ENCODE assay signal across 15 mouse cellular contexts in genomic region chr11:3902516-3902915, GRCm38 (mm10). TPM values are rescaled to one million over a fixed set of nuclear protein-coding genes. Genes with fewer than 3 reads are reported as not detected.
DNase-seq lines count a peak whose midpoint lies in the region; ATAC-seq and TF ChIP-seq lines count a peak whose summit lies in the region.
"Had no signal": no experiment of that assay in that cellular context is flagged by ENCODE, and none has a peak within 500 bp of the region (broad histone marks: within the 10 kb centered on the region; RNA-seq: fewer than 3 reads in every experiment).

No protein-coding gene starts in this region.

- no peaks in the 10 kb centered on the region for H3K36me3 ChIP-seq in heart, adult 2 months (ENCODE audit: control insufficient read depth, insufficient read depth, low read length)
- H3K36me3 ChIP-seq in heart, embryonic 11.5 days (ENCODE audit: control insufficient read depth, insufficient read depth, low read length): 0 out of 2 replicates have a peak, but pooled peaks cover 5% of the 10 kb centered on the region

- WGBS in heart, adult 2 months: 89% methylated on average over 3 of the region's 3 CpGs
- WGBS in heart, embryonic 11.5 days (ENCODE audit: insufficient replicate concordance): 85% methylated on average over 3 of the region's 3 CpGs
- 48% methylated on average over 3 of the region's 3 CpGs for WGBS in lung, adult 2 months

- ATAC-seq in heart, embryonic 11.5 days (replicated peaks; ENCODE audit: insufficient number of reproducible peaks, low FRiP score, low TSS enrichment): no peak
- ATAC-seq: forebrain, embryonic 16.5 days had no signal

- H3K27ac ChIP-seq in heart, adult 2 months: peak overlapping the region; percentile 28
- H3K27ac ChIP-seq in heart, embryonic 11.5 days (ENCODE audit: low read depth, low read length): no peak overlapping the region
- H3K27ac ChIP-seq: embryonic facial prominence, embryonic 13.5 days; forebrain, embryonic 12.5 days; heart, embryonic 10.5 days; heart, embryonic 15.5 days; hindbrain, embryonic 14.5 days had no signal

- H3K79me2 ChIP-seq in heart, adult 2 months (replicated peaks; ENCODE audit: control insufficient read depth, insufficient read depth, low read length): no peaks in the 10 kb centered on the region

- no peak for TF ChIP-seq CTCF in heart, adult 2 months (IDR thresholded peaks at IDR 0.05)
- no peak for TF ChIP-seq CTCF in lung, adult 2 months (IDR thresholded peaks at IDR 0.05; ENCODE audit: insufficient read depth, low read length)

- H3K4me3 ChIP-seq in heart, adult 2 months: no peak overlapping the region
- no peak overlapping the region for H3K4me3 ChIP-seq in heart, embryonic 11.5 days (ENCODE audit: low read depth, low read length)
- no peak overlapping the region for H3K4me3 ChIP-seq in lung, adult 2 months (replicated peaks; ENCODE audit: extremely low read depth, low read depth, low read length)
- H3K4me3 ChIP-seq: embryonic facial prominence, embryonic 13.5 days; forebrain, embryonic 12.5 days; heart, embryonic 10.5 days; heart, embryonic 15.5 days had no signal

- intact Hi-C loops in heart, adult 2 months (cut with DNase I): no loop called here

- H3K27me3 ChIP-seq in heart, adult 2 months (ENCODE audit: control insufficient read depth, insufficient read depth, low read length): no peaks in the 10 kb centered on the region
- no peaks in the 10 kb centered on the region for H3K27me3 ChIP-seq in heart, embryonic 11.5 days (ENCODE audit: control insufficient read depth, insufficient read depth, low read length)
- H3K27me3 ChIP-seq: embryonic facial prominence, embryonic 13.5 days; forebrain, embryonic 12.5 days; heart, embryonic 15.5 days had no signal

- no peak for TF ChIP-seq POLR2A in heart, adult 2 months (IDR thresholded peaks at IDR 0.05; ENCODE audit: insufficient read depth, low read depth, low read length)
- TF ChIP-seq POLR2A in lung, adult 2 months (IDR thresholded peaks at IDR 0.05; ENCODE audit: borderline replicate concordance, extremely low read depth, low read depth, low read length): no peak

- H3K9ac ChIP-seq in heart, adult 2 months (ENCODE audit: low read depth, low read length): no peak overlapping the region
- no peak overlapping the region for H3K9ac ChIP-seq in heart, embryonic 11.5 days (ENCODE audit: low read depth, low read length)
- H3K9ac ChIP-seq: embryonic facial prominence, embryonic 13.5 days; forebrain, embryonic 12.5 days; heart, embryonic 15.5 days; hindbrain, embryonic 14.5 days had no signal

- no peak for TF ChIP-seq EP300 in heart, adult 2 months (IDR thresholded peaks at IDR 0.05; ENCODE audit: insufficient read depth, low read depth, low read length)

- peaks cover 1% of the 10 kb centered on the region; the same call in 1 of the 2 replicates for H3K4me1 ChIP-seq in heart, adult 2 months (ENCODE audit: control insufficient read depth, insufficient read depth, low read length)
- peaks cover 5% of the 10 kb centered on the region; the same call in 1 of the 2 replicates for H3K4me1 ChIP-seq in heart, embryonic 11.5 days (ENCODE audit: control insufficient read depth, insufficient read depth, low read length)
- H3K4me1 ChIP-seq in lung, adult 2 months (ENCODE audit: control insufficient read depth, insufficient read depth, low read length): 0 out of 2 replicates have a peak, but pooled peaks cover 2% of the 10 kb centered on the region
- H3K4me1 ChIP-seq: embryonic facial prominence, embryonic 13.5 days had no signal

- no peak overlapping the region for H3K4me2 ChIP-seq in heart, embryonic 11.5 days
- H3K4me2 ChIP-seq: embryonic facial prominence, embryonic 13.5 days; forebrain, embryonic 12.5 days; heart, embryonic 15.5 days; hindbrain, embryonic 14.5 days had no signal

- H3K9me3 ChIP-seq in heart, embryonic 11.5 days (replicated peaks; ENCODE audit: control insufficient read depth, low read length): no peaks in the 10 kb centered on the region
- H3K9me3 ChIP-seq: embryonic facial prominence, embryonic 13.5 days; forebrain, embryonic 12.5 days; heart, embryonic 10.5 days; heart, embryonic 15.5 days had no signal

- no peak for DNase-seq in heart, adult 2 months
- DNase-seq in lung, postnatal 25 days (ENCODE audit: low spot score): peak; percentile 26
- DNase-seq in lung, adult 2 months: no peak
- peak; percentile 92 for DNase-seq in gonadal fat pad, adult 2 months (ENCODE audit: low read depth)
- DNase-seq in neural tube, embryonic 10.5 days (ENCODE audit: extremely low spot score, low spot score): no peak
- DNase-seq: cerebellum, adult 9-10 months had no signal

RNA-seq across cellular contexts. Expression of gene Dusp18, which starts 7.5 kb away (rescaled TPM):
- 10 to 100 TPM; 32.6 to 47.8 TPM for total RNA-seq in heart, adult 2 months (2021)
- 29.1 and 52.6 TPM in 2 replicates for polyA plus RNA-seq in heart, adult 2 months (2012; rRNA removed)
- polyA plus RNA-seq in heart, embryonic 11.5 days (2014; fragmentation: Nextera tagmentation; extraction: Ambion mirVana): 11.9 and 12.2 TPM in 2 replicates
- 13.3 and 16.3 TPM in 2 replicates for polyA plus RNA-seq in lung, adult 2 months (2012; rRNA removed)
- 13.0 and 14.9 TPM in 2 replicates for polyA plus RNA-seq in gonadal fat pad, adult 2 months (2012; rRNA removed)

RNA-seq across cellular contexts. Expression of gene 4921536K21Rik, which starts 7.6 kb away (rescaled TPM):
- total RNA-seq in heart, adult 2 months (2021): under 1 TPM; 0.57 to 0.81 TPM
- 0.57 and 0.76 TPM in 2 replicates for polyA plus RNA-seq in heart, adult 2 months (2012; rRNA removed)
- not detected in 2 replicates for polyA plus RNA-seq in heart, embryonic 11.5 days (2014; fragmentation: Nextera tagmentation; extraction: Ambion mirVana)
- polyA plus RNA-seq in lung, adult 2 months (2012; rRNA removed): 0.55 and 0.70 TPM in 2 replicates
- polyA plus RNA-seq in gonadal fat pad, adult 2 months (2012; rRNA removed): 1.9 and 2.0 TPM in 2 replicates
- total RNA-seq: hematopoietic stem cell, adult 5-6 weeks had no signal

RNA-seq across cellular contexts. Expression of gene Slc35e4, which starts 11.9 kb away (rescaled TPM):
- total RNA-seq in heart, adult 2 months (2021): 1 to 10 TPM; 3.9 to 6.9 TPM
- polyA plus RNA-seq in heart, adult 2 months (2012; rRNA removed): 4.5 and 6.3 TPM in 2 replicates
- 2.9 and 3.0 TPM in 2 replicates for polyA plus RNA-seq in heart, embryonic 11.5 days (2014; fragmentation: Nextera tagmentation; extraction: Ambion mirVana)
- 30.4 and 37.8 TPM in 2 replicates for polyA plus RNA-seq in lung, adult 2 months (2012; rRNA removed)
- polyA plus RNA-seq in gonadal fat pad, adult 2 months (2012; rRNA removed): 9.3 and 9.6 TPM in 2 replicates

RNA-seq across cellular contexts. Expression of gene Tcn2, which starts 29.4 kb away (rescaled TPM):
- total RNA-seq in heart, adult 2 months (2021): 10 to 100 TPM; 41.3 to 42.9 TPM
- 69.4 and 90.6 TPM in 2 replicates for polyA plus RNA-seq in heart, adult 2 months (2012; rRNA removed)
- polyA plus RNA-seq in heart, embryonic 11.5 days (2014; fragmentation: Nextera tagmentation; extraction: Ambion mirVana): 71.2 and 72.5 TPM in 2 replicates
- polyA plus RNA-seq in lung, adult 2 months (2012; rRNA removed): 207 and 208 TPM in 2 replicates
- 151 and 176 TPM in 2 replicates for polyA plus RNA-seq in gonadal fat pad, adult 2 months (2012; rRNA removed)

RNA-seq across cellular contexts. Expression of gene Osbp2, which starts 38.8 kb away (rescaled TPM):
- total RNA-seq in heart, adult 2 months (2021): 10 to 100 TPM; 12.9 to 16.2 TPM
- polyA plus RNA-seq in heart, adult 2 months (2012; rRNA removed): 10.9 and 14.2 TPM in 2 replicates
- 0.13 and 0.23 TPM in 2 replicates for polyA plus RNA-seq in heart, embryonic 11.5 days (2014; fragmentation: Nextera tagmentation; extraction: Ambion mirVana)
- 0.58 and 0.72 TPM in 2 replicates for polyA plus RNA-seq in lung, adult 2 months (2012; rRNA removed)
- polyA plus RNA-seq in gonadal fat pad, adult 2 months (2012; rRNA removed): 8.6 and 9.2 TPM in 2 replicates
- total RNA-seq: hematopoietic stem cell, adult 5-6 weeks; MEL had no signal

Comparison
In these comparisons a context has a peak if more than half of its experiments do, and no peak if none do; other contexts are left out.
1. DNase-seq: peak in lung, postnatal 25 days (single experiment) and gonadal fat pad, adult 2 months (single experiment); none in heart, adult 2 months (0 of 2), lung, adult 2 months (single experiment) and neural tube, embryonic 10.5 days (single experiment).